Mouse (Mus musculus) stomach, embryonic 16.5 days (tissue): ENCODE measurements around the gene Dnaja2. TPM values are rescaled to one million over a fixed set of nuclear protein-coding genes. Genes with fewer than 3 reads are reported as not detected.

ENCODE experiments used
- ATAC-seq: fragments of 200-750 bp; cut with Nextera tagmentation; 2 replicates; pipeline ENCODE4 v1.8.0; 2017; ENCODE audit warnings: moderate number of reproducible peaks, moderate TSS enrichment; ENCODE audit not compliant: insufficient read depth, low FRiP score
- H3K27ac ChIP-seq: fragments of 300-500 bp; sonication (generic); 2 replicates; pipeline ENCODE4 v1.5.1; 2014; ENCODE audit warnings: low read length
- H3K27me3 ChIP-seq: fragments of 300-500 bp; sonication (generic); 2 replicates; pipeline ENCODE4 v1.6.1; 2014; ENCODE audit warnings: low read length, control low read depth, mixed read lengths; ENCODE audit not compliant: control insufficient read depth, insufficient read depth
- H3K36me3 ChIP-seq: fragments of 300-500 bp; sonication (generic); 2 replicates; pipeline ENCODE4 v1.6.1; 2014; ENCODE audit warnings: low read length; ENCODE audit not compliant: control insufficient read depth, insufficient read depth
- H3K4me1 ChIP-seq: fragments of 300-500 bp; sonication (generic); 2 replicates; pipeline ENCODE4 v1.6.1; 2014; ENCODE audit warnings: low read length, control low read depth, mixed read lengths; ENCODE audit not compliant: control insufficient read depth, insufficient read depth
- H3K4me2 ChIP-seq: fragments of 300-500 bp; sonication (generic); 2 replicates; pipeline ENCODE4 v1.6.1; 2014; ENCODE audit warnings: low read depth, low read length, mixed read lengths
- H3K4me3 ChIP-seq: fragments of 300-500 bp; sonication (generic); replicated peaks from 2 replicates; pipeline ENCODE4 v1.5.1; 2014; ENCODE audit warnings: mild to moderate bottlenecking, low read length
- H3K9ac ChIP-seq: fragments of 300-500 bp; sonication (generic); 2 replicates; pipeline ENCODE4 v1.6.1; 2014; ENCODE audit warnings: low read length
- H3K9me3 ChIP-seq: fragments of 300-500 bp; sonication (generic); replicated peaks from 2 replicates; pipeline ENCODE4 v1.6.1; 2016; ENCODE audit warnings: low read length, control low read depth; ENCODE audit not compliant: control insufficient read depth
- WGBS: fragments of 180-500 bp; shearing (Covaris S2); extraction: QIAGEN DNeasy Blood & Tissue Kit; methylation state at CpG from one replicate; pipeline ENCODE4 v1.1.7; 2014; 5-methylcytosine and 5-hydroxymethylcytosine counted together
- polyA plus RNA-seq: library from polyadenylated mRNA; unstranded; fragments of >200 nt; fragmentation: Nextera tagmentation; extraction: Ambion mirVana; gene quantifications from 2 replicates; pipeline ENCODE4 v1.2.1, GENCODE M21; 2015

The Dnaja2 gene
- polyA plus RNA-seq, 1 experiment from 2014 or later: 135 TPM

DNA sequence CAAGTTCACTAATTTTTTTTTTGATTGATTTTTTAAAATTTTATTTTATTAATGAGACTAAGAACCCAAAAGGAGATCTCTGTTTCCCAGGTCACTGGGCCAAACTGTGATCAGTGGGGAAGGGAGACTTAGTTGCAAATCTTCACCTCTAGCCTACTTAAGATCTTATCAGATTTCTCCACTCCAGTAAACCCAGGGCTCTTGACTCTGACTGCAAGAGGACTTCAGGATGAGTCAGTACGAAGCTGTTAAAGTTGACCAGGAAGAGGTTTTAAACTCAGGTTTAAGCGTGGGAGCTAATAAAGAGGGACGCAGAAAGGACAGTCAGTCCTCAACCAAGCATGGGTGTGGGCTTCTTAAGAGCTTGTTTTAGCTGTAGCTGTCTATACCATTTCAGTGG is 38.2 kb upstream of the Dnaja2 start:
- Histone ChIP-seq H3K4me1 (0 out of 2 replicates have a peak, but pooled peaks cover 4% of the 10 kb centered on the region), H3K4me2 (no peak overlapping the region), H3K9me3 (no peaks in the 10 kb centered on the region), H3K9ac (no peak overlapping the region), H3K27ac (no peak overlapping the region), H3K4me3 (no peak overlapping the region), H3K36me3 (no peaks in the 10 kb centered on the region), H3K27me3 (no peaks in the 10 kb centered on the region)
- no peak for ATAC-seq
- 82% methylated on average over 3 of the region's 3 CpGs for WGBS

DNA sequence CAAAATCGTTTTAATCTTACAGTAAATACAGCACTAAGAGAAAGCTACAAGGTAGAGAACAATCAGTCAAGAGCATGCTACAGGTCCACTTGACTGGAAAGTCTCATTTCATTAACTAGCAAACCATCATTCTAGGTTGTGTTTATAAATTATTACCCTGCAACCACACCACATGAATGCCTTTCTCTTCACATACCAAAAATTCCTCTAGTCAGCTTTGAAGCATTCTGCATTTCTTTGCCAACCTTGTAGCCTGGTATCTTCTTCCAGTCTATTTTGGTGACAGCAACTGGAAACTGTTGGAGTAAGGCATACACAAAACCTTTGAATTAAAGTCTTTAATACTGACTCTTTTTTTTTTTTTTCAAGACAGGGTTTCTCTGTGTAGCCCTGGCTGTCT is 36.4 kb upstream of the Dnaja2 start:
- 0 out of 2 replicates have a peak, but pooled peaks cover 4% of the 10 kb centered on the region for H3K4me1 ChIP-seq
- H3K9me3 ChIP-seq: no peaks in the 10 kb centered on the region
- no peak overlapping the region for H3K27ac ChIP-seq
- H3K4me2 ChIP-seq: no peak overlapping the region
- 75% methylated on average over 1 of the region's 1 CpGs for WGBS
- H3K9ac ChIP-seq: no peak overlapping the region
- no peaks in the 10 kb centered on the region for H3K27me3 ChIP-seq
- H3K36me3 ChIP-seq: no peaks in the 10 kb centered on the region
- no peak for ATAC-seq
- no peak overlapping the region for H3K4me3 ChIP-seq

- no peak overlapping the region for H3K9ac ChIP-seq
- ATAC-seq: no peak
- no peak overlapping the region for H3K4me2 ChIP-seq
- H3K27me3 ChIP-seq: no peaks in the 10 kb centered on the region
- no peaks in the 10 kb centered on the region for H3K36me3 ChIP-seq
- no peaks in the 10 kb centered on the region for H3K9me3 ChIP-seq
- 0 out of 2 replicates have a peak, but pooled peaks cover under 1% of the 10 kb centered on the region for H3K4me1 ChIP-seq
- 62% methylated on average over 1 of the region's 1 CpGs for WGBS
- H3K4me3 ChIP-seq: no peak overlapping the region
- no peak overlapping the region for H3K27ac ChIP-seq
These were observed 35.1 kb upstream of the Dnaja2 start for GRCm38 (mm10) chr8:85590258-85590657.

DNA sequence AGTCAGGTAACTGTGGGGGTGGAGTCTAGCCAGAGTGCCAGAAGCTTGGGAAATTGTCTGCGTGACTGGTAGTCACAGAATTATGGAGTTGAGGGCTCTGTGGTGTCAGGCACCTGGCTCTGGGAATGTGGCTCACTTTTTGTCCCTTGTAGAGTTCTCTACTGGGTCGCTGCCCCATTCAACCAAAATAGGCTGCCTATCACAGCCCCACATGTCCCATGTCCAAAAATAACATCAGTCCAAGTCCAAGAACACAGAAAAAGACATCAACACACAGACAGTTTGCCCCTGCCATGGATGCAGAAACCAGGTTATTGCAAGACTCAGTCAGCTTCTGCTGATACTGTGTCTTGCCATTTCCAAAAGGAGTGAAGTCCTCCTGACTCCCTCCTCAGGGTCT is 33.5 kb upstream of the Dnaja2 start:
- no peak overlapping the region for H3K4me3 ChIP-seq
- H3K4me2 ChIP-seq: no peak overlapping the region
- H3K9me3 ChIP-seq: no peaks in the 10 kb centered on the region
- no peaks in the 10 kb centered on the region for H3K4me1 ChIP-seq
- H3K36me3 ChIP-seq: no peaks in the 10 kb centered on the region
- no peak overlapping the region for H3K9ac ChIP-seq
- 82% methylated on average over 2 of the region's 2 CpGs for WGBS
- no peak for ATAC-seq
- no peak overlapping the region for H3K27ac ChIP-seq
- H3K27me3 ChIP-seq: no peaks in the 10 kb centered on the region

DNA sequence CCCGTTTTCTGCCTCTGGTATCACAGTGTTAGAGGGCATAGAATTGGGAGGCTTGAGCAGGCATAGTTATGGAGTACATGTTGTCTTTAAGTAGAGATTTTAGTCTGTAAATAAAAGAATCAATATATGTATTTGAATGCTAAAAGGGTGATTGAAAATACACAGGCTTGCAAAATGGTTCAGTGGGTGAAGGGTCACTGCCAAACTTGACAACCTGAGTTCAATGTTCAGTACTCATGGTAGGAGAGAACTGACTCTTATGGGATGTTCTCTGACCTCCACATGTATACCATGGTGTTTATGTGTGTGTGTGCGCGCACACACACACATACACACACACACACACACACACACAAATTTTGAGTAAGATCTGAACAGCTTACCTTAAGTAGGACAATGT is 22.5 kb upstream of the Dnaja2 start:
- Histone ChIP-seq H3K9ac (no peak overlapping the region), H3K36me3 (no peaks in the 10 kb centered on the region), H3K4me2 (no peak overlapping the region), H3K4me3 (no peak overlapping the region), H3K27me3 (no peaks in the 10 kb centered on the region), H3K9me3 (no peaks in the 10 kb centered on the region), H3K27ac (no peak overlapping the region), H3K4me1 (no peaks in the 10 kb centered on the region)
- ATAC-seq: no peak
- 88% methylated on average over 3 of the region's 3 CpGs for WGBS

DNA sequence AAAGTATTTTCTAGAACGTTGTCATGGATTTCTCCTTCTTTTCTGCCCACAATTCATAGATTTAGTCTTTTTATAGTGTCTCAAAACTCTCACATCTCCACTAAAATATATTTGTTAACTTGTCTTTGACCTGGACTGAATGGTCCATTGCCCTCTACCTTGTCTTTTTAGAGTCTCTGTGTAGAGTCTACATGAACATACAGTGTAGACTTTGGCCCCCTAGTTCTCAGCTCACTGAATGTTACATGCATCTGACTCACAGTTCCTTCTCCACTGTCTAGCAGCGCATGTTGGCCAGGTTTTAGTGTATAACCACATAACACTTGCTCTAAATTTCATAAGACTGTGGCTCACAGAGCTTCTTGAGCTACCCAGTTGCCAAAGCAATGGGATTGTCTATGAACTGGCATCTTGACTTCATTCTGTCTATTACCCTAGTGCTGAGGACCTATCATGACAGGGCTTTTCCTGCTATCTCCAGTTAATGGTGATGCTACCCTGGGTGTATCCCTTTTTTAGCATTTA is 18.9 kb upstream of the Dnaja2 start:
- Histone ChIP-seq H3K9ac (no peak overlapping the region), H3K4me3 (no peak overlapping the region), H3K36me3 (no peaks in the 10 kb centered on the region), H3K27ac (no peak overlapping the region), H3K4me2 (no peak overlapping the region), H3K27me3 (no peaks in the 10 kb centered on the region), H3K4me1 (no peaks in the 10 kb centered on the region), H3K9me3 (no peaks in the 10 kb centered on the region)
- WGBS: 75% methylated on average over 2 of the region's 2 CpGs
- no peak for ATAC-seq

GRCm38 (mm10) chr8:85570466-85570865 is 15.3 kb upstream of the Dnaja2 start:
- Histone ChIP-seq H3K27me3 (no peaks in the 10 kb centered on the region), H3K4me1 (no peaks in the 10 kb centered on the region), H3K36me3 (no peaks in the 10 kb centered on the region), H3K4me2 (no peak overlapping the region), H3K9me3 (no peaks in the 10 kb centered on the region), H3K4me3 (no peak overlapping the region), H3K9ac (no peak overlapping the region), H3K27ac (no peak overlapping the region)
- 83% methylated on average over 4 of the region's 4 CpGs for WGBS
- ATAC-seq: no peak

DNA sequence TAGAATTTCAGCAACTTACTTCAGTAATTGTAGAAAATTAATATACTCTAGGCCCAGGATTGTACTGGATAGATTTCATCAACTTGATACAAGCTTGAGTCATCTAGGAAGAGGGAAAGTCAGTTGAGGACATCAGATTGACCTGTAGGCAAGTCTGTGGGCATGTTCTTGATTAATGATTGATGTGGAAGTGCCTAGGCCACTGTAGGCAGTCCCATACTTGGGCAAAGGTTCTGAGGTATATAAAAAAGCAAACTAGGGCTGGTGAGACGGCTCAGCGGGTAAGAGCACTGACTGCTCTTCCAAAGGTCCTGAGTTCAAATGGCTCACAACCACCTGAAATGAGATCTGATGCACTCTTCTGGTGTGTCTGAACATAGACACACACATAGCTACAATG is 12.7 kb upstream of the Dnaja2 start:
- H3K36me3 ChIP-seq: no peaks in the 10 kb centered on the region
- no peak overlapping the region for H3K9ac ChIP-seq
- no peaks in the 10 kb centered on the region for H3K27me3 ChIP-seq
- H3K27ac ChIP-seq: no peak overlapping the region
- no peaks in the 10 kb centered on the region for H3K4me1 ChIP-seq
- no peak overlapping the region for H3K4me2 ChIP-seq
- no peaks in the 10 kb centered on the region for H3K9me3 ChIP-seq
- no peak overlapping the region for H3K4me3 ChIP-seq
- ATAC-seq: no peak
- 82% methylated on average over 2 of the region's 2 CpGs for WGBS

DNA sequence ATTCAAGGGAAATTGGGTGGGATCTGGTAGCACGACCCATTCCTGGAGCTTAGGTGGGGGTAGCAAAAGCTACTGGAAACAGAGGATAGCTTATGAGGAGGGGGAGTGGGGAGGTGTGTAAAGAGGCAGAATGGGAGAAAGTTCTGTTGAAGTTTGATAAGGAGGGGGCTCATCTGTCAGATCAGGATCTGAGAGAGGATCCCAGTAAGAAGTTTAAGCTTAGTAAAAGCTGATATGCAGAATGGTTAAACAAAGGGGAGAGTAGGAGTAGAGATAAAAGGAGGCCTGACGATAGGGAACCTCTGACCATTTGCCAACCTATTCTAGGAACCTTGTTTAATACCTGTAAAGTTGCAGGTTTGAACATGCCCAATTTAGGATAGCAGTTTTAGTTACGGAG is 10.0 kb upstream of the Dnaja2 start:
- Histone ChIP-seq H3K4me3 (no peak overlapping the region), H3K9me3 (no peaks in the 10 kb centered on the region), H3K27ac (no peak overlapping the region), H3K27me3 (no peaks in the 10 kb centered on the region), H3K4me2 (no peak overlapping the region), H3K9ac (no peak overlapping the region), H3K36me3 (no peaks in the 10 kb centered on the region), H3K4me1 (no peaks in the 10 kb centered on the region)
- no peak for ATAC-seq
- 62% methylated on average over 3 of the region's 3 CpGs for WGBS

- ATAC-seq: no peak
- Histone ChIP-seq H3K4me1 (no peaks in the 10 kb centered on the region), H3K9me3 (no peaks in the 10 kb centered on the region), H3K27ac (no peak overlapping the region), H3K27me3 (no peaks in the 10 kb centered on the region), H3K9ac (no peak overlapping the region), H3K4me3 (no peak overlapping the region), H3K36me3 (no peaks in the 10 kb centered on the region), H3K4me2 (no peak overlapping the region)
- 87% methylated on average over 8 of the region's 8 CpGs for WGBS
These were observed 8.2 kb upstream of the Dnaja2 start for GRCm38 (mm10) chr8:85563336-85563735.
